Mouse (Mus musculus): ENCODE data around the gene Mtfr2. TPM values are rescaled to one million over a fixed set of nuclear protein-coding genes. Genes with fewer than 3 reads are reported as not detected.
A peak's percentile ranks its signal among the peaks of the same experiment; 100 is the strongest.

The Mtfr2 gene
- polyA plus RNA-seq, 1 experiment from 2014 or later: 1.7 TPM

DNA sequence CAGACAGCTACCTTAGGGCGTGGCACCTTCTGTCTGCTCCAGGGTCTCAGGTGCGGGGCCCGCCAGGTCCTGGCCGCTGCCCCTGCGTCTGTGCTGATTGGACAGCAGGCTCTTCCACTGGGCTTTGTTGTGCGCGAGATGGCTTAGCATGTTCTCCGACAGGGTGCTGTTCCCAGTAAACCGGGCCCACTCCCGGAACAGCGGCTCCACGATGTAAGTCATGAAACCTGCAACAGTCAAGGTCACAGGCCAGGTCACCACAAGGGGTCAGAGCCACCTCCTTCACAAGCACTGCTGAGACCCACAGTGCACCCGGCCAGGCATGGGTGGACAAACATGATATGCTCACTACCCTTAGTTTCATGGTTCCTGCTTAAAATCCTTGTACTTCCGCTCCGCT lies 52.8 kb downstream of the Mtfr2 start:
- 63% methylated on average over 15 of the region's 15 CpGs for WGBS
- H3K4me3 ChIP-seq (ENCODE audit: control insufficient read depth in 1 of 2, insufficient read depth in 1 of 2, low read depth in 1 of 2, low read length in 2 of 2): no peak overlapping the region
- peaks cover 7% of the 10 kb centered on the region; the same call in 1 of the 2 replicates for H3K36me3 ChIP-seq (ENCODE audit: control insufficient read depth, insufficient read depth, low read length)
- no peak overlapping the region for H3K9ac ChIP-seq (ENCODE audit: low read length)
- no peaks in the 10 kb centered on the region for H3K27me3 ChIP-seq (ENCODE audit: control insufficient read depth, insufficient read depth, low read length)
- no peak overlapping the region for H3K27ac ChIP-seq (replicated peaks in 1 of 2; ENCODE audit: control insufficient read depth in 1 of 2, insufficient read depth in 1 of 2, low read depth in 2 of 2, low read length in 2 of 2)
- H3K4me2 ChIP-seq (ENCODE audit: low read length): no peak overlapping the region
- ATAC-seq (ENCODE audit: insufficient number of reproducible peaks, insufficient read depth, low FRiP score, low read depth): no peak
- H3K9me3 ChIP-seq (ENCODE audit: control insufficient read depth, low read length): no peaks in the 10 kb centered on the region
- peaks cover 3 to 10% of the 10 kb centered on the region in 2 experiments; a peak in 3 of 4 replicates for H3K4me1 ChIP-seq (ENCODE audit: control insufficient read depth in 2 of 2, insufficient read depth in 2 of 2, low read length in 2 of 2)

GRCm38 (mm10) chr10:20402941-20403340 lies 55.4 kb downstream of the Mtfr2 start:
- no peak for ATAC-seq (ENCODE audit: insufficient number of reproducible peaks, insufficient read depth, low FRiP score, low read depth)
- Histone ChIP-seq H3K27me3 (ENCODE audit: control insufficient read depth, insufficient read depth, low read length) (no peaks in the 10 kb centered on the region), H3K4me1 (ENCODE audit: control insufficient read depth in 2 of 2, insufficient read depth in 2 of 2, low read length in 2 of 2) (peaks cover 3 to 14% of the 10 kb centered on the region in 2 experiments; a peak in 3 of 4 replicates), H3K4me2 (ENCODE audit: low read length) (no peak overlapping the region), H3K9me3 (ENCODE audit: control insufficient read depth, low read length) (no peaks in the 10 kb centered on the region), H3K9ac (ENCODE audit: low read length) (no peak overlapping the region), H3K27ac (replicated peaks in 1 of 2; ENCODE audit: control insufficient read depth in 1 of 2, insufficient read depth in 1 of 2, low read depth in 2 of 2, low read length in 2 of 2) (no peak overlapping the region), H3K36me3 (ENCODE audit: control insufficient read depth, insufficient read depth, low read length) (peaks cover 16% of the 10 kb centered on the region; the same call in 1 of the 2 replicates), H3K4me3 (ENCODE audit: control insufficient read depth in 1 of 2, insufficient read depth in 1 of 2, low read depth in 1 of 2, low read length in 2 of 2) (no peak overlapping the region)
- WGBS: 84% methylated on average over 5 of the region's 5 CpGs

DNA sequence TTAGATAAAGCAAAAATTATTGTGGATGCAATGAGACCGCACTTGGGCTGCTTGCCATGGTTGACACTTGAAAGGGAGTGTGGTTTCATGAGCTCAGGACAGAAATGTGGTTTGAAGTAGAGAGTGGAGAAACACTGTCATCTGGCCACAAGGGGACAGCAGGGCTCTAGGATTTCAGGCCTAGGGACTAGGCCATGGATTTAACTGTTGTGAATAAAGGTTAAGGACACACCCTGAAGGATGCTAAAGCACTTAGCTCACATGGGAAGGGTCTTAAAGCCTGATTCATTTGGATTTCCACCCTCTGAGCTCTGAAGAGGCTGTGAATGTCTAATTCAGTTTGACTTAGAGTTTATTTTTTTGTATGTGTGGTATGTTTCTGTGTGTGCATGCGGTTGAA lies 57.9 kb downstream of the Mtfr2 start:
- Histone ChIP-seq H3K4me1 (ENCODE audit: control insufficient read depth in 2 of 2, insufficient read depth in 2 of 2, low read length in 2 of 2) (peaks cover 14% of the 10 kb centered on the region in 2 experiments), H3K4me2 (ENCODE audit: low read length) (no peak overlapping the region), H3K4me3 (ENCODE audit: control insufficient read depth in 1 of 2, insufficient read depth in 1 of 2, low read depth in 1 of 2, low read length in 2 of 2) (no peak overlapping the region), H3K9me3 (ENCODE audit: control insufficient read depth, low read length) (no peaks in the 10 kb centered on the region), H3K27ac (replicated peaks in 1 of 2; ENCODE audit: control insufficient read depth in 1 of 2, insufficient read depth in 1 of 2, low read depth in 2 of 2, low read length in 2 of 2) (no peak overlapping the region), H3K27me3 (ENCODE audit: control insufficient read depth, insufficient read depth, low read length) (no peaks in the 10 kb centered on the region), H3K9ac (ENCODE audit: low read length) (no peak overlapping the region), H3K36me3 (ENCODE audit: control insufficient read depth, insufficient read depth, low read length) (peaks cover 16% of the 10 kb centered on the region; the same call in 1 of the 2 replicates)
- 72% methylated on average over 2 of the region's 2 CpGs for WGBS
- ATAC-seq (ENCODE audit: insufficient number of reproducible peaks, insufficient read depth, low FRiP score, low read depth): no peak

GRCm38 (mm10) chr10:20408336-20408735 lies 60.8 kb downstream of the Mtfr2 start:
- 29% methylated on average over 3 of the region's 3 CpGs for WGBS
- no peaks in the 10 kb centered on the region for H3K27me3 ChIP-seq (ENCODE audit: control insufficient read depth, insufficient read depth, low read length)
- H3K4me1 ChIP-seq (ENCODE audit: control insufficient read depth in 2 of 2, insufficient read depth in 2 of 2, low read length in 2 of 2): peaks cover 13 to 14% of the 10 kb centered on the region in 2 experiments
- no peak overlapping the region for H3K4me2 ChIP-seq (ENCODE audit: low read length)
- peak overlapping the region; percentile 68 to 73 for H3K27ac ChIP-seq (replicated peaks in 1 of 2; ENCODE audit: control insufficient read depth in 1 of 2, insufficient read depth in 1 of 2, low read depth in 2 of 2, low read length in 2 of 2)
- H3K36me3 ChIP-seq (ENCODE audit: control insufficient read depth, insufficient read depth, low read length): peaks cover 26% of the 10 kb centered on the region
- H3K4me3 ChIP-seq (ENCODE audit: control insufficient read depth in 1 of 2, insufficient read depth in 1 of 2, low read depth in 1 of 2, low read length in 2 of 2): no peak overlapping the region
- ATAC-seq (ENCODE audit: insufficient number of reproducible peaks, insufficient read depth, low FRiP score, low read depth): no peak
- H3K9me3 ChIP-seq (ENCODE audit: control insufficient read depth, low read length): no peaks in the 10 kb centered on the region
- H3K9ac ChIP-seq (ENCODE audit: low read length): no peak overlapping the region

DNA sequence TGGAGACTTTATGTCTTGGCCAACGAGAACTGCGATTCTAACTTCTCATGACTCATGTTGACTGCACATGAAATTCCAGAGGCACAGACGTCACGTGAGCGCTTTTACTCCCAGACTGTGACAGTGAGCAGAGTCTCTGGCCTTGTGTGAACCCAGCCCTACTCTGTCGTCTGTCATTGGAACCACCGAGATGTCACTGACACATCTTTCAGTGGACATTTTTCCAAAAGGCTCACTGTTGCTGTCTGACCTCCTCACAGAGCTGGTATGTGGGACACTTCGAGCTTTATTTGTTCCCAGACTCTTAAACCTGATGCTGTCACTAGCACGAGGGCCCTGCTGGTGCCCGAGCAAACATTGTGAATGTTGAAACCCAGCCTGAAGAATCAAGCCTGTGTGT lies 61.6 kb downstream of the Mtfr2 start:
- Histone ChIP-seq H3K4me1 (ENCODE audit: control insufficient read depth in 2 of 2, insufficient read depth in 2 of 2, low read length in 2 of 2) (peaks cover 13 to 14% of the 10 kb centered on the region in 2 experiments), H3K36me3 (ENCODE audit: control insufficient read depth, insufficient read depth, low read length) (peaks cover 23% of the 10 kb centered on the region), H3K9me3 (ENCODE audit: control insufficient read depth, low read length) (no peaks in the 10 kb centered on the region), H3K4me2 (ENCODE audit: low read length) (no peak overlapping the region), H3K27ac (replicated peaks in 1 of 2; ENCODE audit: control insufficient read depth in 1 of 2, insufficient read depth in 1 of 2, low read depth in 2 of 2, low read length in 2 of 2) (peak overlapping the region; percentile 68 to 73), H3K4me3 (ENCODE audit: control insufficient read depth in 1 of 2, insufficient read depth in 1 of 2, low read depth in 1 of 2, low read length in 2 of 2) (no peak overlapping the region), H3K9ac (ENCODE audit: low read length) (no peak overlapping the region), H3K27me3 (ENCODE audit: control insufficient read depth, insufficient read depth, low read length) (no peaks in the 10 kb centered on the region)
- 15% methylated on average over 10 of the region's 10 CpGs for WGBS
- ATAC-seq (ENCODE audit: insufficient number of reproducible peaks, insufficient read depth, low FRiP score, low read depth): peak; percentile 78

Other genes starting within 250 kb of the Mtfr2 start
- 5.2 and 6.6 TPM in 2 replicates for gene Map7, start 199.3 kb upstream of the Mtfr2 start, polyA plus RNA-seq (2014; fragmentation: Nextera tagmentation; extraction: Ambion mirVana)
- gene Bclaf1, start 35.3 kb upstream of the Mtfr2 start, polyA plus RNA-seq (2014; fragmentation: Nextera tagmentation; extraction: Ambion mirVana): 86.5 and 89.4 TPM in 2 replicates

Data from heart, embryonic 14.5 days (tissue).